Mouse (Mus musculus) kidney, adult 2 months (tissue): ENCODE data around the gene Slc22a14. TPM values are rescaled to one million over a fixed set of nuclear protein-coding genes. Genes with fewer than 3 reads are reported as not detected.
"Not testable (repeated sequence)": the region's sequence is repeated elsewhere in the genome, so short reads cannot be mapped to it uniquely, and the experiment has no call there.

ENCODE experiments used
- DNase-seq: peaks from one replicate; pipeline ENCODE4 v3.0.0; 2021
- H3K27ac ChIP-seq: fragments of 200-500 bp; 2 replicates; pipeline ENCODE4 v1.5.1; 2012; ENCODE audit warnings: low read depth, low read length, control low read depth, inconsistent platforms; ENCODE audit not compliant: insufficient read depth
- H3K27me3 ChIP-seq: fragments of 200-500 bp; replicated peaks from 2 replicates; pipeline ENCODE4 v1.6.1; 2012; ENCODE audit warnings: mild to moderate bottlenecking, moderate library complexity, low read length, inconsistent platforms; ENCODE audit not compliant: control insufficient read depth, insufficient read depth
- H3K36me3 ChIP-seq: fragments of 200-500 bp; 2 replicates; pipeline ENCODE4 v1.6.1; 2012; ENCODE audit warnings: mild to moderate bottlenecking, moderate library complexity, low read length, inconsistent platforms; ENCODE audit not compliant: control insufficient read depth, insufficient read depth
- H3K4me1 ChIP-seq: fragments of 200-500 bp; 2 replicates; pipeline ENCODE4 v1.6.1; 2011; ENCODE audit warnings: low read length; ENCODE audit not compliant: control insufficient read depth, insufficient read depth
- H3K4me3 ChIP-seq: fragments of 200-500 bp; 2 replicates; pipeline ENCODE4 v1.5.1; 2011; ENCODE audit warnings: mild to moderate bottlenecking, low read depth, low read length, control low read depth; ENCODE audit not compliant: insufficient read depth
- CTCF ChIP-seq: fragments of 200-500 bp; conservative IDR thresholded peaks from 2 replicates; pipeline ENCODE4 v1.5.1; 2011; ENCODE audit warnings: low read depth, mild to moderate bottlenecking, control low read depth, low read length, moderate library complexity, mixed read lengths; ENCODE audit not compliant: insufficient read depth, insufficient read length
- POLR2A ChIP-seq: fragments of 200-500 bp; IDR thresholded peaks from one replicate; pipeline ENCODE4 v1.6.1; 2011; ENCODE audit warnings: low read depth, low read length, control low read depth
- WGBS: fragments of 180-500 bp; shearing (Covaris S2); methylation state at CpG from one replicate; pipeline ENCODE4 v1.1.7; 2018; 5-methylcytosine and 5-hydroxymethylcytosine counted together
- polyA plus RNA-seq: library from polyadenylated mRNA; depleted of rRNA; stranded (reverse); fragments of >200 nt; gene quantifications from 2 replicates; pipeline ENCODE4 v1.2.3, GENCODE M21; 2012

The Slc22a14 gene
- polyA plus RNA-seq, 1 experiment: 1.7 TPM

- H3K36me3 ChIP-seq: peaks cover 4% of the 10 kb centered on the region; the same call in 1 of the 2 replicates
- no peak overlapping the region for H3K4me3 ChIP-seq
- H3K27me3 ChIP-seq: no peaks in the 10 kb centered on the region
- no peak overlapping the region for H3K27ac ChIP-seq
- WGBS: 93% methylated on average over 11 of the region's 11 CpGs
- no peak for TF ChIP-seq CTCF
- no peak for TF ChIP-seq POLR2A
- no peak for DNase-seq
- no peaks in the 10 kb centered on the region for H3K4me1 ChIP-seq
Observed at GRCm38 (mm10) chr9:119268588-119269145, 96.7 kb downstream of the Slc22a14 start.

- no peak for DNase-seq
- H3K36me3 ChIP-seq: peaks cover 4% of the 10 kb centered on the region; the same call in 1 of the 2 replicates
- TF ChIP-seq CTCF (no peak), POLR2A (no peak)
- no peak overlapping the region for H3K27ac ChIP-seq
- no peaks in the 10 kb centered on the region for H3K27me3 ChIP-seq
- 86% methylated on average over 6 of the region's 6 CpGs for WGBS
- H3K4me1 ChIP-seq: no peaks in the 10 kb centered on the region
- H3K4me3 ChIP-seq: no peak overlapping the region
Observed at GRCm38 (mm10) chr9:119268120-119268519, 97.2 kb downstream of the Slc22a14 start.

- not testable (repeated sequence) for DNase-seq, H3K36me3 ChIP-seq, H3K4me1 ChIP-seq, H3K27me3 ChIP-seq, H3K4me3 ChIP-seq, H3K27ac ChIP-seq
- WGBS: 94% methylated on average over 5 of the region's 5 CpGs
Observed at GRCm38 (mm10) chr9:119266121-119266395, 99.3 kb downstream of the Slc22a14 start.

- 53% methylated on average over 1 of the region's 1 CpGs for WGBS
- H3K27me3 ChIP-seq, H3K36me3 ChIP-seq, H3K27ac ChIP-seq, H3K4me3 ChIP-seq, H3K4me1 ChIP-seq, DNase-seq: not testable (repeated sequence)
Observed at GRCm38 (mm10) chr9:119265373-119266120, 99.8 kb downstream of the Slc22a14 start.

GRCm38 (mm10) chr9:119263067-119263466 is 102.3 kb downstream of the Slc22a14 start:
- no peak overlapping the region for H3K27ac ChIP-seq
- no peak overlapping the region for H3K4me3 ChIP-seq
- H3K4me1 ChIP-seq: no peaks in the 10 kb centered on the region
- H3K27me3 ChIP-seq: no peaks in the 10 kb centered on the region
- TF ChIP-seq POLR2A: no peak
- TF ChIP-seq CTCF: no peak
- DNase-seq: no peak
- H3K36me3 ChIP-seq: peaks cover 3% of the 10 kb centered on the region; the same call in 1 of the 2 replicates
- WGBS: 90% methylated on average over 4 of the region's 4 CpGs

GRCm38 (mm10) chr9:119260825-119261224 is 104.5 kb downstream of the Slc22a14 start:
- Histone ChIP-seq H3K36me3 (peaks cover 1% of the 10 kb centered on the region; the same call in 1 of the 2 replicates), H3K4me3 (no peak overlapping the region)
- 95% methylated on average over 2 of the region's 2 CpGs for WGBS

GRCm38 (mm10) chr9:119258785-119259184 is 106.6 kb downstream of the Slc22a14 start:
- no peak for DNase-seq
- WGBS: 95% methylated on average over 2 of the region's 2 CpGs
- no peak for TF ChIP-seq CTCF
- TF ChIP-seq POLR2A: no peak
- Histone ChIP-seq H3K4me1 (no peaks in the 10 kb centered on the region), H3K4me3 (no peak overlapping the region), H3K27me3 (no peaks in the 10 kb centered on the region), H3K36me3 (peaks cover 2% of the 10 kb centered on the region; the same call in 1 of the 2 replicates), H3K27ac (no peak overlapping the region)

More at GRCm38 (mm10) chr9:119260825-119261224, 104.5 kb downstream of the Slc22a14 start:
- Histone ChIP-seq H3K27me3 (no peaks in the 10 kb centered on the region), H3K27ac (no peak overlapping the region), H3K4me1 (no peaks in the 10 kb centered on the region)
- no peak for DNase-seq
- TF ChIP-seq CTCF (no peak), POLR2A (no peak)
